Mouse (Mus musculus): ENCODE data around the gene Tradd.
A peak's percentile ranks its signal among the peaks of the same experiment; 100 is the strongest.
"Not testable (repeated sequence)": the region's sequence is repeated elsewhere in the genome, so short reads cannot be mapped to it uniquely, and the experiment has no call there.

Gene Tradd

GRCm38 (mm10) chr8:105235206-105235605, 29.2 kb downstream of the Tradd start:
- no peak for DNase-seq

- DNase-seq, result no peak
These were observed 31.1 kb downstream of the Tradd start for GRCm38 (mm10) chr8:105233126-105233935.

GRCm38 (mm10) chr8:105232321-105232693, 32.1 kb downstream of the Tradd start:
- DNase-seq, result not testable (repeated sequence)

GRCm38 (mm10) chr8:105231503-105232320, 32.7 kb downstream of the Tradd start:
- no peak for DNase-seq

- DNase-seq, result no peak
These were observed 38.5 kb downstream of the Tradd start for GRCm38 (mm10) chr8:105225917-105226316.

- no peak for DNase-seq
These were observed 39.2 kb downstream of the Tradd start for GRCm38 (mm10) chr8:105225272-105225593.

- peak; percentile 94 for DNase-seq
These were observed 39.8 kb downstream of the Tradd start, which contains the start of gene D230025D16Rik for GRCm38 (mm10) chr8:105224413-105225271. TSS of gene D230025D16Rik (plus strand) at chr8:105225145.

GRCm38 (mm10) chr8:105223850-105224249, 40.6 kb downstream of the Tradd start:
- no peak for DNase-seq

- DNase-seq, result peak; percentile 80
These were observed 46.4 kb downstream of the Tradd start for GRCm38 (mm10) chr8:105217926-105218522.

- no peak for DNase-seq
These were observed 50.3 kb downstream of the Tradd start for GRCm38 (mm10) chr8:105214104-105214503.

GRCm38 (mm10) chr8:105209153-105210110, 55.0 kb downstream of the Tradd start:
- no peak for DNase-seq
